Mouse (Mus musculus): ENCODE data around the gene Prx. TPM values are rescaled to one million over a fixed set of nuclear protein-coding genes. Genes with fewer than 3 reads are reported as not detected.
A peak's percentile ranks its signal among the peaks of the same experiment; 100 is the strongest.

Gene Prx
- 2.5 and 3.1 TPM in 2 replicates for polyA plus RNA-seq (2016; fragmentation: Nextera tagmentation; extraction: Ambion mirVana)

DNA sequence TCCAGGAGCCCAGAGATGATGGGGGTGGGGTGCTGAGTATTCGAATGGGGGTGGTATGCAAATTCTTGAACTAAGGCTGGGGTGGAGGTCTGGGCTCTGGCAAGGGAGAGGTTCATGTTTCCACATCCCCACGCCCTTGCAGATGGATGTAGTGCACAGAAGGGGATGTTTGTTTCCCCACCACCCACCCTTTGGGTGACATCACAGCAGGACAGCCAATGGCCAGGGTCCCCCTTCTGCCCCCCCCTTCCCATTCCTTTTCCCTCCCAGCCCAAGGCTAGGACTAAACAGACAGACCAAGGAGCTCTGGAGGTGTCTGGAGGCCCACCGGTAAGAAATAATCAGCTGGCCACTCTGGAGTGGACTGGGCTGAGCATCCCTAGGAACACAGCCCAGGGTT lies at the start of gene Prx:
Gene Prx, plus strand, starts transcription at position 289 of the 400 bp plus-strand sequence.
- no peaks in the 10 kb centered on the region for H3K4me1 ChIP-seq
- H3K4me2 ChIP-seq (replicated peaks), result no peak within 1 kb of the TSS
- no peaks in the 10 kb centered on the region for H3K9me3 ChIP-seq
- WGBS, result 62% methylated on average over 3 of the region's 3 CpGs
- H3K27me3 ChIP-seq, result no peaks in the 10 kb centered on the region
- H3K27ac ChIP-seq (replicated peaks), result no peak within 1 kb of the TSS
- no peak within 1 kb of the TSS for H3K4me3 ChIP-seq
- no peaks in the 10 kb centered on the region for H3K36me3 ChIP-seq
- no peak within 1 kb of the TSS for H3K9ac ChIP-seq (replicated peaks)
- ATAC-seq (ENCODE audit: low FRiP score, low read depth), result no peak

DNA sequence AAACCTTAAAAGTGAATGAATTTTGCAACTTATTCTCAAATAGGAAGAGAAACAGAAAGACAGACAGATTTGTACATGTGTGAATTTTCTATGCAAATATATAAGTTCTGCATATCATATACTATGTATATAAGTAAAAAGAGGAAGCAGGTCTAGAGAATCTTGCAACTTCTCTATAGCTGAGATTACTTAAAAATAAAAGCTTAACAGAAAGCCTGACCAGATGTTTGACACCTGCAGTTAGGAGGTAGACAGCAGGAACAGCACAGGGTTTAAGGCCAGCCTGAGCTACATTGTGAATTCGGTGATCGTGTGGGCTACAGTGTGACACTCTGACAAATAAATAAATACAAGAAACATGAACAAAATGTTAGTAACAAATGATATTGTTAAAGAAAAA lies 47.8 kb upstream of the Prx start:
- Histone ChIP-seq H3K9me3 (no peaks in the 10 kb centered on the region), H3K4me1 (peaks cover 16% of the 10 kb centered on the region), H3K27ac (replicated peaks) (no peak overlapping the region), H3K4me3 (no peak overlapping the region), H3K4me2 (replicated peaks) (no peak overlapping the region), H3K36me3 (no peaks in the 10 kb centered on the region), H3K9ac (replicated peaks) (no peak overlapping the region), H3K27me3 (peaks cover 23% of the 10 kb centered on the region)
- WGBS, result 100% methylated on average over 2 of the region's 2 CpGs
- ATAC-seq (ENCODE audit: low FRiP score, low read depth), result no peak

DNA sequence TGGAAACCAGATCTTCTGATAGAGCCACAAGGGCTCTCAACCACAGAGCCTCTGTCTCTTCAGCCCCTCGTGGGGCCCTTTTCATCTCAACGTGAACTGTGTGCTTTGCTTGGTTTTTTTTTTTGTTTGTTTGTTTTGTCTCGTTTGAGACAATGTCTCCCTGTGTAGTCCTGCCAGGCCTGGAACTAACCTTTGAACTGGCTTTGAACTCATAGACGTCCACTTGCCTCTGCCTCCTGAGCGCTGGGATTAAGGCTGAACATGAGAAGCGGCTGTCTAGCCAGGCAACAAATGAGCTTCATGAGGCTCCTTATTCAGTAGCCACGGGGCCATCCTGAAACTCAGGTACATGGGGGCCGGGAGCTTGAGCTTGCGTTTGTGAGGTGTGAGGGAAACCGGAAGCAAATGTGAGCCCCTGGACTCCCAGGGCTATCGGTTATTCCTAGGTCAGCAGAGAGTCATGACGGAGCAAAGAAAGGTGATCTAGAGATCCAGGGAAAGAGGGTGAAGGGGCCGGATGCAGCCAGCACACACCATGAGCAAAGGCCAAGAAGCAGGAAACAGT lies 46.8 kb upstream of the Prx start:
- Histone ChIP-seq H3K36me3 (no peaks in the 10 kb centered on the region), H3K4me3 (no peak overlapping the region), H3K27me3 (peaks cover 14% of the 10 kb centered on the region), H3K4me1 (peaks cover 7% of the 10 kb centered on the region; the same call in 1 of the 2 replicates), H3K4me2 (replicated peaks) (no peak overlapping the region), H3K27ac (replicated peaks) (no peak overlapping the region), H3K9ac (replicated peaks) (no peak overlapping the region), H3K9me3 (no peaks in the 10 kb centered on the region)
- 53% methylated on average over 13 of the region's 13 CpGs for WGBS
- no peak for ATAC-seq (ENCODE audit: low FRiP score, low read depth)

DNA sequence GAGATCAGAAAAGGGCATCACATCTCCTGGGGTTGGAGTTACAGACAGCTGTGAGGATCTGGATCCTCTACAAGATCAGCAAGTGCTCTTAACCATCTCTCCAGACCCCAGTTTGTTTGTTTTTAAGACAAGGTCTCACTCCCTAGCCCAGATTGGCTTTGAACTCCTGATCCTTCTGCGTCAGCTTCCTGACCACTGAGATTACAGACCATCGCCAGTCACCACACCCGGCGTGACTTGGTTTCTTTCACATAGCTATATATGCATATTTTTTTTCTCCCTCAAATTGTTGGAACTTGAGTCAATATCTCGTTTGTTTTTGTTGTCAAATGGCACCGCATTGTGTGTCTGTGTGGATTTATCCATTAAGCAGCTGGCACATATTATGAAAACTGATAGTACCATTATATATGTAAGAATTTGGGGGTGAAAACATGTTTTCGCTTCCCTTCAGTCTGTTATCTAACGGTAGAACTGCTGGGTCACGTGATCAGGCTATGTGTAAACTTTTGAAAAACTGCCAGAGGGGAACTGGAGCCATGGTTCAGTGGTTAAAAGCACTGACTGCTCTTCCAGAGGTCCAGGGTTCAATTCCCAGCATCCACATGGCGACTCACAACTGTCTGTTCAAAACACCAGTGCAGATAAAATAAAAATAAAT lies 44.5 kb upstream of the Prx start:
- no peak overlapping the region for H3K27ac ChIP-seq (replicated peaks)
- 85% methylated on average over 10 of the region's 10 CpGs for WGBS

DNA sequence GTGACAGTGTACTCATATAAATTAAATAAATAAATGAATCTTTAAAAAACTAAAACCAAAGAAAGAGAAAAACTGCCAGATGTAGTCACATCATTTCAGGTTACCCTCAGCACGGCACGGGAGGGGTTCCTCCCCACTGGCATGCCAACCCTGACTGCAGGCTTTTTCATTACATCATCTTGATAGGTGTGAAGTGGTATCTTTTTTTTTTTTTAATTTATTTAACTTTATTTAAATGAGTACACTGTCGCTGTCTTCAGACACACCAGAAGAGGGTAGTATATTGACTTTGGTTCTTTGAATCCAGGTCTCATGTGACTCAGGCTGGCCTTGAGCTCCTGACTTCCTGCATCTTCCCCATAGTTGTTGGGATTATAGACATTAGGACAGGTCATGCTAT lies 43.9 kb upstream of the Prx start:
- H3K9me3 ChIP-seq, result no peaks in the 10 kb centered on the region
- H3K36me3 ChIP-seq, result no peaks in the 10 kb centered on the region
- no peak overlapping the region for H3K9ac ChIP-seq (replicated peaks)
- H3K4me1 ChIP-seq, result no peaks in the 10 kb centered on the region
- 91% methylated on average over 3 of the region's 3 CpGs for WGBS
- no peaks in the 10 kb centered on the region for H3K27me3 ChIP-seq
- H3K27ac ChIP-seq (replicated peaks), result no peak overlapping the region
- ATAC-seq (ENCODE audit: low FRiP score, low read depth), result no peak
- H3K4me2 ChIP-seq (replicated peaks), result no peak overlapping the region
- H3K4me3 ChIP-seq, result no peak overlapping the region

More for the DNA sequence above, 44.5 kb upstream of the Prx start:
- no peak overlapping the region for H3K9ac ChIP-seq (replicated peaks)
- H3K4me2 ChIP-seq (replicated peaks), result no peak overlapping the region
- ATAC-seq (ENCODE audit: low FRiP score, low read depth), result no peak
- H3K27me3 ChIP-seq, result no peaks in the 10 kb centered on the region
- H3K4me1 ChIP-seq, result no peaks in the 10 kb centered on the region
- no peaks in the 10 kb centered on the region for H3K9me3 ChIP-seq
- H3K36me3 ChIP-seq, result no peaks in the 10 kb centered on the region
- H3K4me3 ChIP-seq, result no peak overlapping the region

DNA sequence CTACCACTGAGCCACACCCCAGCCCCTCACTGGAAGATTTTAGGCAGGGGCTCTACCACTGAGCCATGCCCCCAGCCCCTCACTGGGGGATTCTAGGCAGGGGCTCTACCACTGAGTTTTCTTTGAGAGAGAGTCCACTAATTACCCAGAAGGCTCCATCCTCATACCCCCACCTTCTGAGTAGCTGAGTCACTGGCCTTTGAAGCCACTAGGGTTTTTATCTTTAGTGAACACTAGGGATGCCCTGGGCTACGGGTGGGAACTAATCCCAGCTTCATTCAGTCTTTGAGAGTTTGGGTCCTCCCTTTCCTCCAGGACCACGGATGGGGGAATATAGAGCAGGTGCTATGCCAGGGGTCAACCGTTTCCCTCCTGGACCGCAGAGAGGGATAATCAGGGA lies 40.5 kb upstream of the Prx start:
- no peak overlapping the region for H3K9ac ChIP-seq (replicated peaks)
- H3K27me3 ChIP-seq, result no peaks in the 10 kb centered on the region
- ATAC-seq (ENCODE audit: low FRiP score, low read depth), result no peak
- no peak overlapping the region for H3K4me2 ChIP-seq (replicated peaks)
- H3K36me3 ChIP-seq, result no peaks in the 10 kb centered on the region
- H3K4me3 ChIP-seq, result no peak overlapping the region
- 87% methylated on average over 4 of the region's 4 CpGs for WGBS
- no peaks in the 10 kb centered on the region for H3K4me1 ChIP-seq
- no peak overlapping the region for H3K27ac ChIP-seq (replicated peaks)
- no peaks in the 10 kb centered on the region for H3K9me3 ChIP-seq

DNA sequence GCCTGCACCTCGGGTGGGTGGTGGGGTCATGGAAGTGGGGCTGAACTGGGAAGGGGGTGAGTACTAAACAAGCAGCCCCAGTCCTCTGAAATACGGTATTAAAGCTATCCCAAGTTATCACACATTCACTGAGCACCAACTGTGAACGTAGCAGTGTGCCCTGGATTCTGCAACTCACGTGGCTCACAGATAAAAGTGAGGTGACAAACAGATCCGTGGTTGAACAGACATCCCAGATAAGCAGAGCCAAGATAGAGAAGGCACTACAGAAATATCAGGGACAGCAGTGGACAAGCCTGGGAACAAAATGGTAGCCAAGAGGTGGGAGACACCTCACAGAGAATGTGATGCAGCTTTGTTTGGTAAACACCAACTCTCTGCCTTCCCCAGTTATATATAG lies 39.5 kb upstream of the Prx start:
- Histone ChIP-seq H3K27ac (replicated peaks) (no peak overlapping the region), H3K4me3 (no peak overlapping the region), H3K9me3 (no peaks in the 10 kb centered on the region), H3K4me2 (replicated peaks) (no peak overlapping the region), H3K27me3 (no peaks in the 10 kb centered on the region), H3K9ac (replicated peaks) (no peak overlapping the region), H3K4me1 (no peaks in the 10 kb centered on the region), H3K36me3 (no peaks in the 10 kb centered on the region)
- 92% methylated on average over 5 of the region's 5 CpGs for WGBS
- no peak for ATAC-seq (ENCODE audit: low FRiP score, low read depth)

DNA sequence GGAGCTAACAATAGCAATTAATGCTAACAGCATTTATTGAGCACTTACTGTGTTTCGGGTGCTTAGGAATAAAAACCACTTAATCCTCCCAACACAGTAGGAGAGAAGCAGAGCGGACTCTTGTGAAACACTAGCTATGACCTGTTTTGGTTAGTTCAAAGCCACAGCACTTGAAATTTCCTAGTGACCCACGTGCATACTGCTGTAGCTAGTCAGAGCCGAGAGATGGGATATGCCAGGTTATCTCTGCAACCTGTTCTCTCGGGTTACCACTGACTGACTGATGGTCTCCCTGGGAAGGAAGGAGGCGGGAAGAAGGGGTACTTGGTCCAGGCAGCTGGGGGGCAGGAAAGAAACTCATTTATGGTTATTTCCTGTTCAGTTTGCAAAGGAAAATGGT lies 38.6 kb upstream of the Prx start:
- Histone ChIP-seq H3K27ac (replicated peaks) (no peak overlapping the region), H3K4me3 (no peak overlapping the region), H3K27me3 (no peaks in the 10 kb centered on the region), H3K4me1 (no peaks in the 10 kb centered on the region), H3K9ac (replicated peaks) (no peak overlapping the region), H3K4me2 (replicated peaks) (no peak overlapping the region), H3K36me3 (no peaks in the 10 kb centered on the region), H3K9me3 (no peaks in the 10 kb centered on the region)
- 86% methylated on average over 6 of the region's 6 CpGs for WGBS
- no peak for ATAC-seq (ENCODE audit: low FRiP score, low read depth)

DNA sequence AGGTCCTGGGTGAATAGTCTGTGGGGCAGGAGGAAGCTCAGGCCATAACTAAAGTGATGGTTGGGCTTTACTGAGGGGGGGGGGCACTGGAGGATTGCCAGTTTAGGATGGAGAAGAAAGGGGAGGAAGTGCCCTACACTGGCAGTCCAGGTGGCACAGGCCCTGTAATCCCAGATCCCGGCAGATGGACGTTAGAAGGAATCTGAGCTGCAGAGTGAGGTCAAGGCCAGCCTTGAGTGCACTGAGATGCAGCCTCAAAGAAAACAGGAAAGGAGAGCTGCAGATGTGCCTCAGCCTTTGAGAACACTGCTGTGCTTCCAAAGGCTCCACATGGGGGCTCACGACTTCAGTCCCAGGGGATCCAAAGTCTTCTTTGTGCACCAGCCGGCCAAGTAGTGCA lies 31.5 kb upstream of the Prx start:
- no peak overlapping the region for H3K4me2 ChIP-seq (replicated peaks)
- H3K27ac ChIP-seq (replicated peaks), result no peak overlapping the region
- H3K4me3 ChIP-seq, result no peak overlapping the region
- peaks cover 4% of the 10 kb centered on the region; the same call in 1 of the 2 replicates for H3K4me1 ChIP-seq
- H3K9me3 ChIP-seq, result no peaks in the 10 kb centered on the region
- no peak overlapping the region for H3K9ac ChIP-seq (replicated peaks)
- no peaks in the 10 kb centered on the region for H3K36me3 ChIP-seq
- WGBS, result 47% methylated on average over 4 of the region's 4 CpGs
- no peak for ATAC-seq (ENCODE audit: low FRiP score, low read depth)
- H3K27me3 ChIP-seq, result no peaks in the 10 kb centered on the region

DNA sequence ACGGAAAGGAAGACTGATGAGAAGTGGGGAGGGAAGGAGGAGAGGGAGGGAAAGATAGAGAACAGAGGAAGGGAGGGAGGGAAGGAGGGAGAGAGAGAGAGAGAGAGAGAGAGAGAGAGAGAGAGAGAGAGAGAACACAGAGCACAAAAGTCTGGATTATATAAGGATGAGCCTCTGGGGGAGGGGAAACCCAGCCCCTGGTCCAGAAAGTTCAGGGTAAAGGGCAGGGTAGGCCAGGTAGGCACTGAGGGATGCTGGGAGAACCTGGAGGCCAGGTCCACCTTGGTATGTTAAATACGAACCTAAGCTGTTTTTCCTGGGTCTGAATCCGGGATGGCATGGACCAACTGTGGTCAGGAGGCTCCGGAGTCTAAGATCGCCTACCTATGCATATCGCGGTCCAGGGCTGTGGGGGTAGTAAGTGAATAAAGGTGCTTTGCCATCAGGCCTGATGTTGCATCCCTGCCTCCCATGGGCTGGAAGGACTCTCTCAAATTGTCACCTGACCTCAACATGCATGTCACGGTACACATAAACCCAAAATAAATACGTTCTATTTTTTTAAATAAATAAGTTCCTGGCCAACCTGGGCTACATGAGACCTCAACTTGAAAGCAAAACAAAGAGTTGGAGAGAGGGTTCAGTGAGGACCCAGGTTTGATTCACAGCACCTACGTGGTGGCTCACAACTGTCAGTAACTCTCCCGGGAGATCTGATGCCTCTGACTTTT lies 27.6 kb upstream of the Prx start:
- H3K4me2 ChIP-seq (replicated peaks), result no peak overlapping the region
- ATAC-seq (ENCODE audit: low FRiP score, low read depth), result no peak
- H3K27me3 ChIP-seq, result no peaks in the 10 kb centered on the region
- no peak overlapping the region for H3K4me3 ChIP-seq
- peaks cover 10% of the 10 kb centered on the region; the same call in 1 of the 2 replicates for H3K4me1 ChIP-seq
- H3K27ac ChIP-seq (replicated peaks), result no peak overlapping the region
- H3K9ac ChIP-seq (replicated peaks), result no peak overlapping the region
- H3K36me3 ChIP-seq, result peaks cover 8% of the 10 kb centered on the region
- 92% methylated on average over 11 of the region's 11 CpGs for WGBS
- H3K9me3 ChIP-seq, result no peaks in the 10 kb centered on the region

DNA sequence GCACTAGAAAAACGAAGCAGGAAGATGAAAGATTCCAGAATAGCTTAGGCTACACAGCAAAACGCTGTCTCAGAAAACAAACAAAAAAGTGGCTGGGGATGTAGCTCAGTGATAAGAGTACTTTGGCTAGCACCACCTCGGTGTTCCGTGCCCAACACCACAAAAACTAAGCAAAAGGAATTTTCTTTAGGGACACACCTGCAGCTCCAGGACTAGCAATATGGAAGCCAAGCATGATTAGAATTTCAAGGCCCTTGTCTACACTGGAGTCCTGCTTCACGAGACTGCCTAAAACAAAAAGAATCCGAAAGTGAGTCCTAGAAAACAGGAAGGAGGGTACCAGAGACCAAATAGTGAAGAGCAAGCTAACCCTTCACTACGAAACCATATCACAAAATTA lies 26.5 kb upstream of the Prx start:
- H3K9ac ChIP-seq (replicated peaks), result no peak overlapping the region
- no peak for ATAC-seq (ENCODE audit: low FRiP score, low read depth)
- WGBS, result 39% methylated on average over 7 of the region's 7 CpGs

DNA sequence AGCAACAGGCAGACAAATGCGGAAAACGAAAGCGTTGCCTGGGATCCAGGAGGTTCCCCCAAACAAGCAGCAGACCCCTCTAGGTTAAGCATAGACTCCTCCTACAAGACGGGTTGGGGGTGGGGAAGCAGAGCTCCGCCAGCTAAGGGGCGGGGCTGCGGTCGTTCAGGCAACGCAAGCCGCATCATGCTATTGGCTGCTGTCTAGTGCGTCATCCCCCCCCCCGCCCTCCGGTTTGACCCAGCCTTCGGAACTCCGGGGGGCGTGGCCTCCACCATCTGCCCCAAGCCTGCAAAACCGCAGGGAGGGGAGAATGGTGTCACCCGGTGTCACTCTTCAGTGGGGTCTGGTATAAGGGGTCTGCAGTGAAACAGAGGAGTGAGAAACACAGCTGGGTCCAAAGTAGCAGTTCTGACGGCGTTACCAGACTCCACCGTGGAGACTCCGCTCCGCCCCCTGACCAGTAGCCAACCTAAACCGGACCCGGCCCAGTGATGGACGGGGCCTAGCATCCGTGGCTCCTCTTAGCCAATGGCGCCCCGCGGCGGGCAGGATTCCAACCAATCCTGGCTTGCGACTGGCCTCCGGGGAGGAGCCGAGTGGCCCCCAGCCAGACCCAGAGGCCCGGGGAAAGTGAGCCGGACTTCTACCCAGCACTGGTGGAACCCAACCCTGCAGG lies 25.8 kb upstream of the Prx start, which contains the start of gene Sertad3:
Gene Sertad3, plus strand, starts transcription at position 613 of the 679 bp plus-strand sequence.
- peak within 1 kb of the TSS; percentile 90 for H3K27ac ChIP-seq (replicated peaks)
- H3K9ac ChIP-seq (replicated peaks), result peak within 1 kb of the TSS; percentile 71
- WGBS, result under 1% methylated on average over 33 of the region's 36 CpGs
- H3K27me3 ChIP-seq, result no peaks in the 10 kb centered on the region
- peaks cover 10% of the 10 kb centered on the region; the same call in 1 of the 2 replicates for H3K4me1 ChIP-seq
- H3K4me3 ChIP-seq, result peak within 1 kb of the TSS; percentile 75
- peaks cover 20% of the 10 kb centered on the region for H3K36me3 ChIP-seq
- H3K4me2 ChIP-seq (replicated peaks), result peak within 1 kb of the TSS; percentile 75
- H3K9me3 ChIP-seq, result no peaks in the 10 kb centered on the region
- ATAC-seq (ENCODE audit: low FRiP score, low read depth), result peak; percentile 93

More for the DNA sequence above, 26.5 kb upstream of the Prx start:
- Histone ChIP-seq H3K9me3 (no peaks in the 10 kb centered on the region), H3K36me3 (peaks cover 14% of the 10 kb centered on the region), H3K27me3 (no peaks in the 10 kb centered on the region), H3K4me3 (peak overlapping the region; percentile 75), H3K27ac (replicated peaks) (peak overlapping the region; percentile 90; the same call in 1 of the 2 replicates), H3K4me1 (peaks cover 10% of the 10 kb centered on the region; the same call in 1 of the 2 replicates), H3K4me2 (replicated peaks) (peak overlapping the region; percentile 75)
